Mouse (Mus musculus) CH12.LX (cell line): ENCODE results near the gene Ubash3b.

Source experiments
- CTCF ChIP-seq, 2 experiments: IDR thresholded peaks in 1 of 2; conservative IDR thresholded peaks in 1 of 2; 2 replicates each; pipeline ENCODE4 v1.5.1; 2011 to 2012; ENCODE audit warnings: low read depth in 2 of 2, low read length in 2 of 2, improper control_type of control experiment in 1 of 2, inconsistent platforms in 1 of 2, mild to moderate bottlenecking in 1 of 2, moderate library complexity in 1 of 2
- ETS1 ChIP-seq: conservative IDR thresholded peaks from 2 replicates; pipeline ENCODE4 v1.6.1; 2012; ENCODE audit warnings: low read depth, mild to moderate bottlenecking, inconsistent platforms, low read length, improper control_type of control experiment, moderate library complexity

DNA sequence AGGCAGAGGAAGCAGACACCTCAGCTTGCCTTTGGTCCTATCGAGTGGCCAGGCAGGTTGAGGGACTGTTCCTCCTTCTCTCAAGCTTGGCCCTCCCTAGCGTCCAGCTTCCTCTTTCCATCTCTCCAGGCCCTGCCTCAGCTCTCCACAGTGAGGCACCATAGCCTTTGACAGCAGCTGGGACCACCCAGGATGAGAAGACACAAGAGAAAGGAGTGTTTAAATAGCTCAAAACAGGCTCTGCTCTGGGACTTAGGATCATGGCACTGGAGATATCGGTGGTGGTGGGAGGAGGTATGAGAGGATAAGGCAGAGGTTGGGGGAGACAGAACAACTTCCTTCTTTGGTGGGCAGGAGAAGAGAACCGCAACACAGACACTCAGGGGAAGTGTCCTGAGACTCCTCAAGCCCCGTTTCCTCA lies 90.7 kb downstream of the Ubash3b start:
- TF ChIP-seq CTCF (conservative IDR thresholded peaks at IDR 0.05 in 1 of 2, IDR thresholded peaks at IDR 0.05 in 1 of 2; ENCODE audit: low read depth in 2 of 2, low read length in 2 of 2) = peak in 1 of 2 experiments; percentile 58; a peak in 2 of 4 replicates
- no peak for TF ChIP-seq ETS1
